Mouse (Mus musculus) CD4-positive helper T cell, adult 2 months (primary cell): ENCODE measurements at regions not wholly inside any gene's neighbourhood (a gene's known extent, or its start where the extent isn't known, plus 50 kb on each side); places are given as distances from the start of the nearest gene placed in this dataset.

ENCODE experiments used
- DNase-seq: peaks from one replicate; pipeline ENCODE4 v3.0.0-alpha.2; 2012; ENCODE audit warnings: low read depth, missing footprints, low spot score

DNA sequence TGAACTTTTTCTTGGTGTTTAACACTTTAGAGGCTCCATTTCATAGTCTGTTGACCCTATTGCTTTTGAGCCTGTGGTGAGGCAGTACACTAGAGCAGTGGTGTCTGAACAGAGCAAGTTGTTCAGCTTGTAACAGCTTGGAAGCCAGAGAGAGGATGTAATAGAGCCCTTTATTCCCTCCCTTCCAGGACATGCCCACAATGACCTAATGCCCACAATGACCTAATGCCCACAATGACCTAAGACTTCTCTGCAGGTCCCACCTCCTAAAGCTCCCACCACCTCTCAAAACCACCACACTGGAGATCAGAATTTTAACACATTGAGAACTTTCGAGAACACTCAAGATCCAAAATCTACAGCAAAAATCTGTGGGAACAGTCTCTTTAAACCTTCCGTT, 115.6 kb downstream of the S1pr1 start:
- no peak for DNase-seq

DNA sequence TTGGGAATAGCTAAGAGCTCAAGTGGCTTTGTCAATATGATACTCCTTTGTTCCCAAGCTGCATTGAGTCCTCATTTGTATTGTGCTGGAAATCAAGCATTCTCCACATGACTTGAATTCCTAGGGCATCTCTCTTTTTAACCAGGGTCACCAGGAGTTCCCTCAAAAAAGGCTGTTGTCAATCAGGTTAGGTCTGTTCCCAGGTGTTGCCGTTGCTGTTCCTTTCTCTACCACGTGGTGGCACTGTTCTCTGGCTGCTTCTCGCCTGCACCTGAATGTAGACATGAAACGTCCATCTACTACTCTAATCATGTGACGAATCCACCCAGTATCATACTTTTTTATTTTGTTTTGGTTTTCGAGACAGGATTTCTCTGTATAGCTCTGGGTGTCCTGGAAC, 118.3 kb downstream of the S1pr1 start:
- peak; percentile 78 for DNase-seq

DNA sequence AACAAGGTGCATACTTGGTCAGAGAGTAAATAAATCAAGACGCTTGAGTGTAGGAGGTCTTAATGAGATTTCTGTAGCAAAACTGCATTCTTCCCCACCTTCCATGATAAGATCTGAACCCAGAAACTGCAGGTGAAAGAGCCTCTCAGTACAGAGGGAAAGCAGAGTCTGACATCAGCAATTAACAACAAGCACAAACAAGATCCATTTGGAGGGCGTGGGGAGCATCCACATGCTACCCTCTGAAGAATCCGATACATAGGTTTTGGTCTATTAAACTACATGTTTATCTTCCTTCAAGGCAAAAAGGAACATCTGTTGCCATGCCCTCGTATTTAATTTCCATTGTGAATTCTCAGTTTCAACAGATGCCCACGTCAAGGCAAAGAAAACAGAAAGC, 124.2 kb downstream of the S1pr1 start:
- no peak for DNase-seq

DNA sequence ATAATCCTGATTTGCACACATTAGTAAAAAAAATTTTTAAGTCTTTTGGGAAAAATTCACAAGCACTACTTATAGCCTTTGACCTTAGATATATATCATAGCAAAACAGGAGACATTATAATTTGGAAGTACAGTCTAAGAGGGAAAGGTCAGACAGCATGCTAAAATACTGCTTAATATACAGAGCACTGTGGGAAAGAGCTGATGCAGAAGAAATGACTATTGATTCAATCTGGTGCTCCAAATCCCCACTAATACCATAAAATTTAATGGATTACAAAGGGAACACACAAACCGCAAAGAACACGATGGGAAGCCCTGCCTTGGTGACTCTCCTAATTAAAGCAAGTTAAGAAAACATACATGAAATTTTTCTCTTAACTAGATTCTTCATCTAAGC, 126.3 kb downstream of the S1pr1 start:
- DNase-seq = no peak

DNA sequence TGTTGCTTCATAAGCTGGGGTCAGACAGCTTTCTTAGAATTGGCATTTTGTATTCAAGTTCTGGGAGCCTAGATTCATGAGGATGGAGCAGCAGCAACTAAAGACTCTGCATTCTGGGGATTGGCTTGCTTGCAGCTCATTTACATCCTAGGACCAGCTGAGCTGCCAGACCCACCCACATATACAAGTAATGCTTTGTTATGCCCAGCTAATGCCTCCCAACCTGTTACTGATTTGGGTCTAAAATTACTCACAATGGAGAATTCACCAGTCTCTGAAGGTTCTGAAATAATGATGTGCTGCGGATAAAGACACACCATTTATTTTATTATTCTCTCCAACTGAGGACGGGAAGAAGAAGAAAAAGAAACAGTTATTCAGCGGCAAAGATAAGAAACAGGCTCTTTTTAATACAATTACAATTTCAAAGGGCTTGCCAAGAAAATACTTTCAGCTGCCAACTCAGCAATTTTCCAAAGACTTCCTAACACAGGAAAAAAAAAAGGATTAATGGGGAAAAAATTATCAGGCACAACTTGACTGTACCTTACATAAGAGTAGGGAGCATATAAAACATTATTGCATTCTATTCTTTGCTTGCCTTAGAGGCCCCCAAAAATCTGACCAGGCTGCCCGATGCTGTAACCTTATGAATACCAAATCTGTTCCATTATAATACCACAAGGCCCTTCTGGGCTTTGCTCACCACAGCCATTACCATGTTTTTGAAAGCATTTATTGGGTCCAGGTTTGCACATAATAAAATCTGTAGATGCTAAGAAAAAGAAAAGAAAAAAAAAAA, 134.5 kb downstream of the S1pr1 start:
- no peak for DNase-seq

DNA sequence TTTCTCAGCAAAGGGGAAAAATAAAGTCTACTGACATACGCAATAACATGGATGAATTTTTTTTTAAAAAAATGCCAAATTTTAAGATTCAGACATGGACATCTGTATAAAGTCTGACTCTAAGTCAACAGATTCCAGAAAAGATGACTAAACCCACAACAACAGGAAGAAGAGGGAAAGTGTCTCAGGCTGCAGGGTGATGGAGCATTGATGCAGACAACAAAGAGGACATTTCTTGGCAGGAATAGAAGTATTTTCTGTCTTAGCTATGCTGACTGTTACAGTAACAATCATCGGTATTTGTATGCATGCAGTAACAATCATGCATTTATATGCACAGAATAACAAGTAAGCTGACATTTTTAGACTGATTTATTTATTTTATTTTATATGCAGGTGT, 139.5 kb downstream of the S1pr1 start:
- DNase-seq = no peak

DNA sequence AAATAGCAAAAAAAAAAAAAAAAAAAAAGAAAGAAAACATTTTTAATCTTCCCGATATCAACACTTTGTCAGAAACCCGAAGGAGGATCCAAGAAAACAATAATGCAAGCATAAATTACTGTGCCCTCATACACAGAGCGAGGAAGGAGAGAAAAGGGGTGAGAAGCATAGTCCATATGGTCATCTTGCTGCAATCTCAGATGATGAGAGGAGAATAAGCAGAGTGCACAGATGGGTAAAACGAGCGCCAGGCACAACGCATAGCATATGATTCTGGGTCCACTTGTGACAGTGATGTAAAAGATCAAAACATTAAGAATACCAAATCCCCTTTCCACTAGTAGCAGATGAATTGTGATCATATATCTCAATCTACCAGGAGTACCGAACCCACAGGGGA, 152.1 kb downstream of the S1pr1 start:
- DNase-seq = no peak

DNA sequence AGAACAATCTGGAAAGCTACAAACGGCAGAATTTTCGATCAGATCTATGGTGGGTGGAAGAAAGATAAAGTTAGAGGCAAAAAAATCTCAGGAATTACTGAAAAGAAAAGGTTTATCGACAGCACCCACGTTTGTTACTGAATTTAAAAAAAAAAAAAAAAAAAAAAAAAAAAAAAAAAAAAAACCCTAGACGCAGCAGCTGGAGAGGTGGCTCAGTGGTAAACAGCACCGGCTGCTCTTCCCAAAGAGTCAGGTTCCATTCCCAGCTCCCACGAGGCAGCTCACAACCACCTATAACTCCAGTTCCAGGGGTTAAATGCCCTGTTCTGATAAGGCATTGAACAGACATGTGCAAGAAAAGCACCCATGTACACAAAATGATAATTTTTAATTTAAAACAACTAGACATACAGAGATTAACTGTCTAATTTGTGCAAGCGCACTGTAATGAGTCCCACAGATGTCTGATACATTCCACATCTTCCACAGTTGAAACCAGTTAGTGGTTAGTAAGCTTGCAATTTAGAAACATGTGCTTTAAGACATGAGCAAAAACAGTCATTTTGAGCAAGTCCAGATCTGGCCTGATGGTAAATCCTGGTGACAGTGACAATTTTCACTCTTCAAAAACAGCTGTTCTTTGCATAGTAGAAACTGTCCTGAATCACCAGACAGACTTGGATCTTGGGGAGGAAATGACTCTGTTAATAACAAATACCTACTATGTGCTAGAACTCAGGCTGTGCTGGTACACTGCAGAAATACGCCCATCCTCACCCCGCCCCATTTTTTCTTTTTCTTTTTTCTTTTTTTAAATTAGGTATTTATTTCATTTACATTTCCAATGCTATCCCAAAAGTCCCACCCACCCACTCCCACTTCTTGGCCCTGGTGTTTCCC, 159.8 kb downstream of the S1pr1 start:
- no peak for DNase-seq

DNA sequence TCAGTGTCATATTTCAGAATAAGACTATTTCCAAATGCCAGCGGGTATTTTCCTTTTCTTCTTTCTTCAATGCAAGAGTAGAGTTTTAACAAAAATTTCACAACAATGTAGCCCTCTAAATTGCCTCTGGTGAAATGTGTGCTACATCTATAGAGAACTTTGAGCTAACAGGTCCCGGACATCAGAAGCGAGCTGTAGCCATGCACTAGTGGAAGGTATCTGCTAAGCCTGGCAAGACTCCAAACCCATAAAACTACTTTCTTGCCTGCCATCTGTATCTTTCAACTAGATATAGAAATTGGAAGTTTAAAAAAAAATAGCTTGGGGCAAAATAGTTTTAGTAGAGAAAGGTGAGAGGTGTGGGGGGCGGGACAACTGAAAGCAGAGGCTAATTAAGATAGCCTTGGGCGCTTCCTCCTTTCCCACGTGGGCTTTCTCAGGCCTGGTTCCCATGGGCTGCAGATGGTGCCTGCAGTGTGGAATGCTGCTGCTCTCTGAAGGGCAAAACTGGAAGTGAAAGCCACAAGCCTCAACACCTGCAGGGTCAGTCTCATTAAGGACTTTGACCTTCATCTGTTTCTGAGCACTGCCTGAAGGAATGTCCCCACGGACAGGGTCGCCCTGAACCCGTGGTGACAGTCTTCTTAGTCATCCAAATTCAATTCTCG, 160.9 kb downstream of the S1pr1 start:
- no peak for DNase-seq

DNA sequence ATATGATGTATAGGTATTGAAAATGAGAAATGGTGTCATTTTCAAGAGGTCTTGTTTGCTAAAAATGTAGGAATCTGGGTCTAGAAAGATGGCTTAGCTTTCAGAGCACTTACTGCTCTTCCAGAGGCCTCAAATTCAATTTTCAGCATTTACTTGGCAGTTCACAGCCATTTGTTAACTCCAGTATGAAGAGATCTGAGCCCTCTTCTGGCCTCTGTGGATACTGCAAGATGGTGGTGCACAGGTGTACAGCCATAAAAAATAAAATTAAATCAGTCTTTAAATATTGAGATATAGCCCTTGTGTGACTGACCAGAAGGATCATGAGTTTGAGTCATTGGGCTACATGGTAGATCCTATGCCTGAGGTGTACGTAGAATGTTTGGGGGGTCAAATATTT, 173.1 kb downstream of the S1pr1 start:
- DNase-seq = no peak

DNA sequence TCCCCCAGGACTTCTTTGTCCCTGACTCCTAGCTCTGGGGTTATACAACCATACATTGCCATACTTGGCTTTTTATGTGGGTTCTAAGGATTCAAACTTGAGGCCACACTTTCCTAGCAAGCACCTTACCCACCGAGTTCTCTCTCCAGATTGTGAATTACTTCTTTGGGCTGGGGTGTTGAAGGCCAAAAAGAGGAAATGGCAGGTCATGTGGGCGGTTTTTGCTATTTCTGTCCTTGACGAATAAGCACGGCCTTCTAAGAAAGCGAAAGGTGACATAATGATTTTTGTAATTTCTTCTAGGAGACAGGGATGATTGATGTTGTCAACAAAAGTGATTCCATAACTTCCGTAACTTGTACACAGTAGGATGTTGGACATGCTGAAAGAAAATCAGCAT, 176.5 kb downstream of the S1pr1 start:
- no peak for DNase-seq

DNA sequence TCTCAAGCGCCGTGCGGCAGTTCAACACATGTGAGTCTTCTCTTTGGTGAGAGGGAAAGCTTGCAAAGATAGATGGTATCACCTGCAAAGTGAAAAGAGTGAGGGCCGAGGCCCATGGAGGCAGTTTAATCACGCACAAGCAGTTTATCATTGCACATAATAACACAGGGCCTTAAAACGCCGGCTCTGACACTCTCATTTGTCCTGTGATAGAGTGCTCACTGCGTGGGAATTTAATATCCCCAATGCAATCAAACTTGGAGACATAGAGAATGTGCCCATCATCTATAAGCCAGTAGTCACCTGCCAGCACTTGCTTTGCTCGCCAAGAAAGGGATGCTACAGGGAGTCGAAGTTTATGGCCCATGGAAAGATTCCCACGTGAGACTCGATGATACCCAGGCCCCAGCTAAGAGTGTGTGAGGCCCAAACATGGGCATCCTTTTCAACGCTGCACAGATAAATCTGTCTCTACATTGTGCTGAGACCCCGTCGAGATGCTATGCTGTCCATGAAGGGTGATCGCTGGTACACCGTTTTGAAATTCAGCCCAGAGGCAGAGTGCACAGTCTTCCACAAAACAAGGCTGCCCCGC, 182.6 kb downstream of the S1pr1 start:
- DNase-seq = no peak

DNA sequence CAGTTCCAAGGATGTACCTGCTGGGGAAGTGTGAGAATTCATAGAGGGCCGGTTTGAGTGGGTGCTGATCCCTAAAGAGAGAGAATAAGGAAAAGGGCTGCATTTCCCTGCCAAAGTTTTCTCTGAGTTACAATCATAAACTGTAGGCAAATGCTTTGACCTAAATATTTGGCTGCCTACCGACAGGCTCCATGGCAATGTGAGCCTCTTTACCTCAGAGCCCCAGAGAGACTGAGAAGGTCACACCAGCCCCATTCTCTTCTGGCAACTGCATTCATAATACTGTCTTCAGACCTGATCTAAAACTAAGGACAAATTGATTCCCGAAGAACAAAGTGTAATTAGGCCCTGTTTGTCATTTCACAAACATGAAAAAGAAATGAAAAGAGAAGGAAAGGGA, 184.4 kb downstream of the S1pr1 start:
- DNase-seq = no peak

DNA sequence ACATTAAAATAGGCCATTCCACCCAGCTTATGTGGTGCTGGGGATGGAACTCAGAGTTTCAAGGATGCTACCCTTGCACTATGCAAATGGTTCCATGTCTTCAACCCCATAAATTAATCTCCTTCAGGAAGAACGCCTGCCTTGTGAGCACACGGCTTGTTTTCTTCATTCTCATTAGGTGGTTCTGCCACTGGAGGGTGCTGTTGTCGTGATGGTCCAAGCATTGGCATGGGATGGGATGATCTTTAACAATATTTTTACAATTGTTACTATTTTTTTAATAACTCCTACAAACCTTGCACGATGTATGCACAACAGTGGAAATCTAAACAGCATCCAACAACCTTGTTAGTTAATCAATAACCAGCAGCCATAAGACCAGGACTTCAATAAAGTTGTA, 185.0 kb downstream of the S1pr1 start:
- DNase-seq = no peak

DNA sequence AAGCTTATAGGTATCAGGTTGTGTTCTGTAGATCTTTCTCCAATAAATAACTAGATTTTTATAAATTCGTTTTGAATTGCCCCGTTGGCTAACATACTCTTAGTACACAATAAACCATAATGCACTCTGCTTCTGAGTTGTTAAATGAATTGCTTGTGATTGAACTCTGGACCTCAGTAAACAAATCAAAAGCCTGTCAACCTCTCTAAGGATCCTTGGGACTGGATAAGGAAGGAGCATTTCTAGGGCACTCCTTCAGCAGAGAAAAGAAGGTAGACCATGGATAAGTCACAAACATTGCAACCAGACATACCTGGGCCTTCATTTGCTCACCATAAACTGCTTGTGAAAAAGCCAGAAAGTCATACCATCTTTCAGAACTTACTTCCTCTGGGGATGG, 191.4 kb downstream of the S1pr1 start:
- DNase-seq = no peak

DNA sequence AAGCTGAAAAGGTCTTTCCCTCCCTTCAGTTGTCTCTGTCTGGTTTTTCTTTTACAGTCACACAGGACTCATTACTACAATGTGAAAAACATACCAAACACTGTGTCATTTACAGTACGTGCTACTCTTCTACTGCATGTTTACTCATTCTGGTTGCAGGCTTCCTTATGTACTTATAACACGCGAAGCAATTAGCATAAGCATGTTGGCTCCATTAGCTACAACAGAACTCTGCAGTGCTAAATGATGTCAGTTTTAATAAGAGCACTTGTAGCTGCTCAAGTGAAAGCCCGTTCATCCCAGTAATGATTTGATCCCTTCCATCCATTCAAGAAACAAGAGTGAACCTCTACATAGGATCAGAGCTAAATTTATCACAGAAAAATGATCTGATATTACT, 199.2 kb downstream of the S1pr1 start:
- DNase-seq = no peak

DNA sequence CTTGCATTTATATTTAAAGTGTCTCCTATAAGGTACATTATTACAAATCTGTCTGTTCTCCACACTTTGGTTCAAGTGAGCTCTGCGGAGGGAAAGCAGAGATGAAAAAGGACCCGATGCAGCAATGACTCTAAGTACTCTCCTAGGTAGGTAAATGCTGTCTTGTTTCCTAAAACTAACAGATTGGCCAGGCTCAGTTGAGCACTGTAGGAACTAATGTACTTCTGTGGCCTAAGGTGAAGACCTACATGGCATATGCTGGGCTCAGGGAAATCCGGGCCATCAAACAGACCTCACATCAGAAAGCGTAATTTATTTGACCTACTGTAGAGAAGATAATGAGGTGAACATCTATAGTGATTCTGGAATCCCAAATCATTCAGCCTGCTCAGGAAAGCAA, 205.2 kb downstream of the S1pr1 start:
- no peak for DNase-seq

DNA sequence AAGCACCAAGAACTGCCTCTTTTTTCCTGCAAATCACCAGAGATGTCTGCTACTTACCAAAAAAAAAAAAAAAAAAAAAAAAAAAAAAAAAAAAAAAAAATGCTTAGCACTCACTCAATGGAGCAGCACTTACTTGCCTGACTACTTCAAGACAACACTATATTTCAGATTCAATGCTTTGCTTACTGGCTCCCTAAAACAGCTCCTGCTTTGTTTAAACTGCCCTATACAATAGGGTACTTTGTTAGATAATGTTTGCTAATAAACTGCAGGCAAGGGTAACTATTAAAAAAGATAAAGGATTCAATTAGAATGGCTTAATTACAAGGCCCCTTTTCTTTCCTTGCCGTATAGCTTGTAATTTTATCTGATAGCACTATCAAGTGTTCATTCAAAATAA, 217.5 kb downstream of the S1pr1 start:
- no peak for DNase-seq

DNA sequence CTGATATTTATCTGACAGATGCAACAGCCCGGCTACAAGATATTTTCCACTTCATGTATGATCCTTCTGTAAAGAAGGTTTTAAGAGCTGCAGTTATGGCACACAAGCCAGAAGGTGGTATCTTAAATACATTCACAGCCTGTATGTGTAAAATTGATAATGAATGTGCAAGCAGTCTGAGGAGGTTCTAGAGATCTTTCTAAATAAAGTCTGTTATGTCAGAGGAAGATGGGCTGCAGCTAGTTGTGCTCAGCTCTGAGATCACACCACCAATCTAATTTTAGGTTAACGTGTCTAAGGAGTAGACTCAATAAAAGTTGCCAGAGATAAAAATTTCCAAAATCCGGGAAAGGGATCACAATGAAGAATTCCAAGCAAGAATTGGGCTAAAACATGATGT, 218.8 kb downstream of the S1pr1 start:
- no peak for DNase-seq

DNA sequence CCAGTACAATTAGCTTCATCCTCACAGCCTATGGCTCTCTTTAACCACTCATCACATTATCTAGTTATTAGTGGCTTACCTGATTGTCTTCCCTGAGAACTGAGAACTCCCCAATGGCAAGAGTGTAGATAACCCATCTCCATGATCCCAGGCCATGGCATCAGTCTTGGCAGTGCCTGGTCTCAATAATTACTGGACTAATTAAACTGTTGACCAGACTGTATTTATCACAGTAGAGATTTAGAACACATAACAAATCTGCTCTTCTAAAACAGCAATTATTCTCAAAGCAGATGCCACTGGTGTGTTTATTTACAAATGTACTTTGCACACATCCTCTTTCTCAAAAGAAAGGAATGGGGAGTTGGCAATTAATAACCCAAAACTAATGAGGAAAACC, 219.2 kb downstream of the S1pr1 start:
- DNase-seq = no peak

DNA sequence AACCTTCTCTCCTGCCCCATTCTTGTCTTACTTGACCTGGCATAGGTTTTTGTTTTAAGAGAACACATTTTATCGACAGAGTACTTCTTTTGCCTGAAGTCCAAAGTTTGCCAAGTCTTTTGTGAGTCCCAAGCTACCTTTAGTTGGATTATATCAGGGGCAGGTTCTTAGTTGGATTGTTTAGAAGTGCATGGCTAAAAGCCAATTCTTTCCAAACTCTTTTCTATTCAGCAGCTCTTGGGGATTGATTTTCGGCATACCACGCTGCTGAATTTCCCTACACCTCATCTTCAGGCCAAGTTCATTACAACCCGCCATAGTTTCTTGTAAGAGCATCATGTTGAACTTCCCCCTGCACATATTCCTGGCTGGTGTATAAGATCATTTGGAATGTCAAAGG, 245.9 kb downstream of the S1pr1 start:
- DNase-seq = no peak

DNA sequence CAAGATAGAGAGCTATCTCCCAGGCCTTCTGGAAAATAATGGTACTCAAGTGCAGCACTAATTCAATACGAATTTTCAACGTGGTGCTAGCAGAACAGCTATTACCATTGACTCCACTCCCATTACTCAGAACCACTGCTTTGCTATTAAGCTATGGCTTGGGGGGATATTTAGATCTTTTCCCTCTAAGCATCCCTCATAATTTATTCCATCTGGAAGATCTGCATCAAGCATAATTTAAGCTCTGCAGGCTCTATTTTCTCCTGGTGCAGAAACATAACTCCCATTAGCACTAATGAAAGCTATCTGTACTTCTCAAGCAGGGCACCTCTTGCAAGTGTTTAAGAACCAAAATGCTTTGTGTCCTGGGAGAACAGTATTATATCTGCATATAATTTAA, 247.0 kb downstream of the S1pr1 start:
- DNase-seq = no peak
